Mouse (Mus musculus): ENCODE data around the gene Sbno1. TPM values are rescaled to one million over a fixed set of nuclear protein-coding genes. Genes with fewer than 3 reads are reported as not detected.
"Not testable (repeated sequence)": the region's sequence is repeated elsewhere in the genome, so short reads cannot be mapped to it uniquely, and the experiment has no call there.

The Sbno1 gene
- polyA plus RNA-seq, 1 experiment from 2014 or later, result 77.3 TPM

DNA sequence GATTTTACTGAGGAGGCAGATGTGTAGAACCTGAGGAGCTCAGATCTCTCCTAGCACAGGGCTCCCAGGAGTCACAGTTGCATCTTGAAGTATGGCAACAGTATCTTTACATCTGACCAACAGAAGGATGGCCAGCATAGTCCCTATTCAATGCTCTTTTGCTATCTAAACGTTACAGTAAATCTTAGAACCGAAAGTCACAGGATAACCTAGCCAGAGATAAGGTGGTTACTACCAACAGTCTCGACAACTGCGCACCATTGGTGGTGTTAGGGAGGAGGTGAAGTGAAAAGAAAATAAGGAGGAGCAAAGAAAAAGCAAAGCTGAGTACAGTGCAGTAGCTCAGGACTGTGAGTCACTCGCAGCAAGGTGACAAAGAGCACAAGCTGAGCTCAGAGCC, 13.6 kb downstream of the Sbno1 start:
- Histone ChIP-seq H3K4me1 (no peaks in the 10 kb centered on the region), H3K27ac (no peak overlapping the region), H3K4me3 (replicated peaks) (no peak overlapping the region), H3K9ac (no peak overlapping the region), H3K27me3 (replicated peaks) (no peaks in the 10 kb centered on the region), H3K9me3 (no peaks in the 10 kb centered on the region), H3K4me2 (no peak overlapping the region), H3K36me3 (peaks cover 41% of the 10 kb centered on the region)
- 88% methylated on average over 5 of the region's 5 CpGs for WGBS
- no peak for ATAC-seq (ENCODE audit: insufficient read depth, low FRiP score, low read depth)

DNA sequence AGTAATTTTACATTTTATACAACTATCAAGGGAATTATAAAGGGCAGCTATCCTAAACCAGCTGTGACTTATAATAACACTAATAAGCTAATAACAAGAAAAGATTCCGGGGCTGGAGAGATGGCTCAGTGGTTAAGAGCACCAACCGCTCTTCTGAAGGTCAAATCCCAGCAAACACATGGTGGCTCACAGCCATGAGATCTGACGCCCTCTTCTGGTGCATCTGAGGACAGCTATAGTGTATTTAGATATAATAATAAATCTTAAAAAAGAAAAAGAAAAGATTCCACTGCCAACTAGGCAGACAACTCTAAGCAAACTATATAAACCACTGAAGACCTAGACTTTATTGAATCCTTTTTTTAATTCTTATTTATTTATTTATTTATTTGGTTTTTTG, 15.0 kb downstream of the Sbno1 start:
- H3K27me3 ChIP-seq (replicated peaks), result no peaks in the 10 kb centered on the region
- WGBS, result 81% methylated on average over 3 of the region's 3 CpGs
- no peak overlapping the region for H3K27ac ChIP-seq
- no peaks in the 10 kb centered on the region for H3K9me3 ChIP-seq
- peaks cover 47% of the 10 kb centered on the region for H3K36me3 ChIP-seq
- no peak for ATAC-seq (ENCODE audit: insufficient read depth, low FRiP score, low read depth)
- no peak overlapping the region for H3K9ac ChIP-seq
- no peaks in the 10 kb centered on the region for H3K4me1 ChIP-seq
- H3K4me3 ChIP-seq (replicated peaks), result no peak overlapping the region
- H3K4me2 ChIP-seq, result no peak overlapping the region

- H3K4me2 ChIP-seq, result no peak overlapping the region
- no peaks in the 10 kb centered on the region for H3K27me3 ChIP-seq (replicated peaks)
- no peak overlapping the region for H3K27ac ChIP-seq
- no peaks in the 10 kb centered on the region for H3K9me3 ChIP-seq
- H3K4me3 ChIP-seq (replicated peaks), result no peak overlapping the region
- H3K36me3 ChIP-seq, result peaks cover 47% of the 10 kb centered on the region
- ATAC-seq (ENCODE audit: insufficient read depth, low FRiP score, low read depth), result no peak
- H3K4me1 ChIP-seq, result no peaks in the 10 kb centered on the region
- no peak overlapping the region for H3K9ac ChIP-seq
- WGBS, result 79% methylated on average over 7 of the region's 7 CpGs
Measured at GRCm38 (mm10) chr5:124393726-124394125, 32.1 kb downstream of the Sbno1 start.

- no peak for ATAC-seq (ENCODE audit: insufficient read depth, low FRiP score, low read depth)
- Histone ChIP-seq H3K36me3 (peaks cover 49% of the 10 kb centered on the region), H3K4me3 (replicated peaks) (no peak overlapping the region), H3K9ac (no peak overlapping the region), H3K27ac (no peak overlapping the region), H3K27me3 (replicated peaks) (no peaks in the 10 kb centered on the region), H3K4me2 (no peak overlapping the region), H3K9me3 (no peaks in the 10 kb centered on the region), H3K4me1 (no peaks in the 10 kb centered on the region)
- WGBS, result 97% methylated on average over 4 of the region's 4 CpGs
Measured at GRCm38 (mm10) chr5:124392412-124392811, 33.4 kb downstream of the Sbno1 start.

DNA sequence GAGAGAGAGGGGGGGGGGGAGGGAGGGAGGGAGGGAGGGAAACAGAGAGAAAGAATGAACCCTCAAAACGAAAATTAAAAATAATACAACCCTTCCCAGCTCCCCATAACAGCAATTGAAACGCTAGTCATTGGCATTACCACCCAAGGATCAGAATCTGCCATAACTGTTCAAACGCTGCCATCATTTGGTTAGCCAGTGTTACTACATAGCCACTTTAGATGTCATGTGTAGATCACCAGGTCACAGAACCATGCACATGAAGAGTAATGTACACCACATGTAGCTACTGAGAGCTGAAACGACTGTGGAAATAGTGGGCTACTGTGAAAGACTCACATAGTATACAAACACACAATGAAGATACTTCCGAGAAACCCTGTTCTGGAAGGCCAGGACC, 37.9 kb downstream of the Sbno1 start:
- Histone ChIP-seq H3K9ac (no peak overlapping the region), H3K27ac (no peak overlapping the region), H3K4me3 (replicated peaks) (no peak overlapping the region), H3K4me2 (no peak overlapping the region), H3K4me1 (no peaks in the 10 kb centered on the region), H3K27me3 (replicated peaks) (no peaks in the 10 kb centered on the region), H3K9me3 (no peaks in the 10 kb centered on the region), H3K36me3 (peaks cover 54% of the 10 kb centered on the region)
- ATAC-seq (ENCODE audit: insufficient read depth, low FRiP score, low read depth), result no peak
- WGBS, result 66% methylated on average over 5 of the region's 5 CpGs

GRCm38 (mm10) chr5:124380121-124380520, 45.7 kb downstream of the Sbno1 start:
- no peaks in the 10 kb centered on the region for H3K9me3 ChIP-seq
- no peak overlapping the region for H3K27ac ChIP-seq
- no peaks in the 10 kb centered on the region for H3K27me3 ChIP-seq (replicated peaks)
- no peak overlapping the region for H3K9ac ChIP-seq
- no peak overlapping the region for H3K4me2 ChIP-seq
- no peak for ATAC-seq (ENCODE audit: insufficient read depth, low FRiP score, low read depth)
- no peaks in the 10 kb centered on the region for H3K4me1 ChIP-seq
- H3K36me3 ChIP-seq, result peaks cover 50% of the 10 kb centered on the region
- H3K4me3 ChIP-seq (replicated peaks), result no peak overlapping the region
- WGBS, result 83% methylated on average over 1 of the region's 1 CpGs

GRCm38 (mm10) chr5:124377149-124377548, 48.7 kb downstream of the Sbno1 start:
- no peak overlapping the region for H3K4me2 ChIP-seq
- WGBS, result 91% methylated on average over 4 of the region's 4 CpGs
- H3K4me3 ChIP-seq (replicated peaks), result no peak overlapping the region
- no peaks in the 10 kb centered on the region for H3K27me3 ChIP-seq (replicated peaks)
- H3K27ac ChIP-seq, result no peak overlapping the region
- H3K9ac ChIP-seq, result no peak overlapping the region
- H3K4me1 ChIP-seq, result no peaks in the 10 kb centered on the region
- H3K36me3 ChIP-seq, result peaks cover 51% of the 10 kb centered on the region
- no peak for ATAC-seq (ENCODE audit: insufficient read depth, low FRiP score, low read depth)
- H3K9me3 ChIP-seq, result no peaks in the 10 kb centered on the region

- Histone ChIP-seq H3K4me3 (replicated peaks) (no peak overlapping the region), H3K36me3 (peaks cover 51% of the 10 kb centered on the region), H3K9me3 (no peaks in the 10 kb centered on the region), H3K27me3 (replicated peaks) (no peaks in the 10 kb centered on the region), H3K4me1 (no peaks in the 10 kb centered on the region), H3K9ac (no peak overlapping the region), H3K4me2 (no peak overlapping the region), H3K27ac (no peak overlapping the region)
- 96% methylated on average over 1 of the region's 1 CpGs for WGBS
- ATAC-seq (ENCODE audit: insufficient read depth, low FRiP score, low read depth), result no peak
Measured at GRCm38 (mm10) chr5:124376401-124376800, 49.4 kb downstream of the Sbno1 start.

GRCm38 (mm10) chr5:124374298-124374697, 51.5 kb downstream of the Sbno1 start:
- H3K4me1 ChIP-seq, result no peaks in the 10 kb centered on the region
- no peak overlapping the region for H3K9ac ChIP-seq
- no peaks in the 10 kb centered on the region for H3K9me3 ChIP-seq
- H3K4me3 ChIP-seq (replicated peaks), result no peak overlapping the region
- whole genome bisulfite sequencing, result 97% methylated on average over 7 of the region's 7 CpGs
- H3K27ac ChIP-seq, result no peak overlapping the region
- ATAC-seq (ENCODE audit: insufficient read depth, low FRiP score, low read depth), result no peak
- H3K27me3 ChIP-seq (replicated peaks), result no peaks in the 10 kb centered on the region
- H3K36me3 ChIP-seq, result peaks cover 53% of the 10 kb centered on the region
- no peak overlapping the region for H3K4me2 ChIP-seq

DNA sequence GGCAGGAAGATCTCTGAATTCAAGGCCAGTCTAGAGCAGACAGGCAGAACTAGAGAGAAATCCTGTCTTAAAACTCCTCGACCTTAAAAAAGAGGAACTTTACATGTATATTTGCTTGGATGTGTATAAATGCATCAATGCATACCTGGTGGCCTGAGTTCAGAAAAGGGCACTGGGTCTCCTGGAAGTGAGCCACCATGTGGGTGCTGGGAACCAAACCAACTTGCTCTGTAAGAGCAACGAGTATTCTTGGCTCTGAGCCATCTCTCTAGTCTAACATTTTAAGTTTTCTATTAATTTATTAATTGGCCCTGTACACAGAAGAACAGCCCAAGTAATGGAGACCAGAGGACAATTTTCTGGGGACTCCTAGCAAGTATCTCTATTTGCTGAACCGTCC, 59.1 kb downstream of the Sbno1 start:
- no peaks in the 10 kb centered on the region for H3K4me1 ChIP-seq
- no peaks in the 10 kb centered on the region for H3K9me3 ChIP-seq
- no peak overlapping the region for H3K27ac ChIP-seq
- peaks cover 18% of the 10 kb centered on the region for H3K36me3 ChIP-seq
- no peak overlapping the region for H3K4me3 ChIP-seq (replicated peaks)
- no peaks in the 10 kb centered on the region for H3K27me3 ChIP-seq (replicated peaks)
- H3K4me2 ChIP-seq, result no peak overlapping the region
- no peak overlapping the region for H3K9ac ChIP-seq
- 70% methylated on average over 3 of the region's 3 CpGs for WGBS
- ATAC-seq (ENCODE audit: insufficient read depth, low FRiP score, low read depth), result no peak

DNA sequence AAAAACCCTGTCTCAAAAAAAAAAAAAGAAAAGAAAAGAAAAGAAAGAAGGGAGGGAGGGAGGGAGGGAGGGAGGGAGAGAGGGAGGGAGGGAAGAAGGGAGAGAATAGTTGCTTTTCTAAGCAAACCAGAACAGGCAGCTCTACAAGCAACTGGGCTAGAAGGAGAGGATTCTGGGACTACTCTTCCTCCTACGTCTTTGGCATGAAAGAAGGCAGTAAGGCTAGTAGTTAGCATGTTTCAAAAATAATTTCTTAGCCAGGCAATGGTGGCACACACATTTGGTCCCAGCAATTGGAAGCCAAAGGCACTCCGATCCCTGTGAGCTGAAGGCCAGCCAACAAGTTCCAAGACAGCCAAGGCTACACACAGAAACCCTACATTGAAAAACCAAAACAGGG, 60.0 kb downstream of the Sbno1 start:
- Histone ChIP-seq H3K4me3 (replicated peaks) (no peak overlapping the region), H3K9ac (no peak overlapping the region), H3K4me1 (no peaks in the 10 kb centered on the region), H3K27me3 (replicated peaks) (no peaks in the 10 kb centered on the region), H3K27ac (no peak overlapping the region), H3K36me3 (peaks cover 10% of the 10 kb centered on the region; the same call in 1 of the 2 replicates), H3K9me3 (no peaks in the 10 kb centered on the region), H3K4me2 (no peak overlapping the region)
- 93% methylated on average over 2 of the region's 2 CpGs for WGBS
- ATAC-seq (ENCODE audit: insufficient read depth, low FRiP score, low read depth), result no peak

GRCm38 (mm10) chr5:124364173-124364918, 61.5 kb downstream of the Sbno1 start:
- ATAC-seq (ENCODE audit: insufficient read depth, low FRiP score, low read depth), result no peak
- H3K27me3 ChIP-seq (replicated peaks), result no peaks in the 10 kb centered on the region
- no peak overlapping the region for H3K27ac ChIP-seq
- no peak overlapping the region for H3K4me2 ChIP-seq
- no peak overlapping the region for H3K9ac ChIP-seq
- no peak overlapping the region for H3K4me3 ChIP-seq (replicated peaks)
- H3K36me3 ChIP-seq, result no peaks in the 10 kb centered on the region
- H3K9me3 ChIP-seq, result no peaks in the 10 kb centered on the region
- H3K4me1 ChIP-seq, result no peaks in the 10 kb centered on the region
- WGBS, result 89% methylated on average over 6 of the region's 6 CpGs

GRCm38 (mm10) chr5:124362982-124363381, 62.8 kb downstream of the Sbno1 start, which contains the start of gene Cdk2ap1:
Gene Cdk2ap1, minus strand, starts transcription at chr5:124363082.
- not testable (repeated sequence) for H3K27me3 ChIP-seq (replicated peaks); ATAC-seq (ENCODE audit: insufficient read depth, low FRiP score, low read depth); H3K27ac ChIP-seq; H3K9ac ChIP-seq; H3K9me3 ChIP-seq; H3K4me3 ChIP-seq (replicated peaks); H3K4me1 ChIP-seq; H3K4me2 ChIP-seq; H3K36me3 ChIP-seq
- WGBS, result 88% methylated on average over 5 of the region's 5 CpGs

Data from stomach, embryonic 15.5 days (tissue).